23 mouse cellular contexts compared by ENCODE assay signal in genomic region chr14:19208507-19208906, GRCm38 (mm10).
A peak's percentile ranks its signal among the peaks of the same experiment; 100 is the strongest.
DNase-seq lines count a peak whose midpoint lies in the region; ATAC-seq and TF ChIP-seq lines count a peak whose summit lies in the region.
"Had no signal": no experiment of that assay in that cellular context is flagged by ENCODE, and none has a peak within 500 bp of the region (broad histone marks: within the 10 kb centered on the region; RNA-seq: fewer than 3 reads in every experiment).

No protein-coding gene starts in this region.

- no peaks in the 10 kb centered on the region for H3K79me2 ChIP-seq in MEL (ENCODE audit: control insufficient read depth, insufficient read depth, low read length, poor library complexity)

- no peak overlapping the region for H3K9ac ChIP-seq in MEL (ENCODE audit: control insufficient read depth, low read depth, low read length, poor library complexity, severe bottlenecking)
- H3K9ac ChIP-seq: forebrain, postnatal 0 days; midbrain, embryonic 15.5 days had no signal

- no peaks in the 10 kb centered on the region for H3K36me3 ChIP-seq in MEL (ENCODE audit: control insufficient read depth in 1 of 2, insufficient read depth in 2 of 2, low read length in 2 of 2)
- H3K36me3 ChIP-seq: G1E; heart, embryonic 10.5 days; midbrain, embryonic 15.5 days had no signal

- no peaks in the 10 kb centered on the region for H3K4me1 ChIP-seq in MEL (ENCODE audit: control insufficient read depth in 1 of 2, insufficient read depth in 2 of 2, low read length in 2 of 2)
- H3K4me1 ChIP-seq: midbrain, embryonic 15.5 days had no signal

- ATAC-seq in hematopoietic stem cell, adult 5-6 weeks (replicated peaks in 1 of 2; ENCODE audit: insufficient read depth in 1 of 2, low FRiP score in 2 of 2, low TSS enrichment in 1 of 2, low read depth in 1 of 2, poor library complexity in 2 of 2, severe bottlenecking in 2 of 2), result peak; percentile 71 to 88
- ATAC-seq in inflammation-experienced regulatory T-cells, adult 6 months, result no peak
- no peak for ATAC-seq in megakaryocyte-erythroid progenitor cell, adult 5-6 weeks (replicated peaks; ENCODE audit: low FRiP score, low TSS enrichment, poor library complexity, severe bottlenecking)
- ATAC-seq: forebrain, postnatal 0 days; hindbrain, embryonic 16.5 days; lung, postnatal 0 days; midbrain, embryonic 15.5 days had no signal

- peak; percentile 3 for DNase-seq in adrenal gland, adult 8-10 months
- DNase-seq in adrenal gland, postnatal 4 days (ENCODE audit: low spot score in 2 of 2), result no peak
- DNase-seq in MEL (ENCODE audit: low read depth, low spot score), result peak; percentile 75
- DNase-seq in kidney, postnatal 4 days, result peak; percentile 9 to 20
- no peak for DNase-seq in yolk sac, embryonic 10.5 days (ENCODE audit: low spot score)
- DNase-seq: cerebellum, adult 11 months; cerebellum, postnatal 14 days; embryo, embryonic 11 days; forebrain, postnatal 0 days; heart, postnatal 36 days; left cerebral cortex, postnatal 4 days; liver; spleen, adult 18-20 months had no signal

- peak; percentile 64 to 78 for TF ChIP-seq EP300 in MEL (IDR thresholded peaks at IDR 0.05; ENCODE audit: low read depth in 1 of 2, low read length in 2 of 2)

- no peak for TF ChIP-seq POLR2A in MEL (IDR thresholded peaks at IDR 0.05; ENCODE audit: control insufficient read depth in 1 of 2, insufficient read depth in 1 of 2, low read depth in 1 of 2, low read length in 2 of 2, poor library complexity in 1 of 2)

- no peaks in the 10 kb centered on the region for H3K9me3 ChIP-seq in MEL (replicated peaks; ENCODE audit: insufficient read depth, low read length)
- H3K9me3 ChIP-seq: G1E; heart, embryonic 10.5 days; megakaryocyte, embryonic 14.5 days had no signal

- no peak for TF ChIP-seq RAD21 in MEL (IDR thresholded peaks at IDR 0.05; ENCODE audit: low read depth, low read length)

- H3K27ac ChIP-seq in MEL (ENCODE audit: control insufficient read depth, low read depth, low read length), result no peak overlapping the region
- H3K27ac ChIP-seq: heart, embryonic 10.5 days; midbrain, embryonic 15.5 days had no signal

- no peak overlapping the region for H3K4me3 ChIP-seq in MEL (ENCODE audit: control insufficient read depth in 1 of 2, insufficient read depth in 1 of 2, low read depth in 2 of 2, low read length in 2 of 2)
- H3K4me3 ChIP-seq: heart, embryonic 10.5 days; megakaryocyte, embryonic 14.5 days; midbrain, embryonic 15.5 days; myocyte had no signal

- no peak for TF ChIP-seq CTCF in MEL (IDR thresholded peaks at IDR 0.05 in 2 of 3, conservative IDR thresholded peaks at IDR 0.05 in 1 of 3; ENCODE audit: control insufficient read depth in 1 of 3, insufficient read depth in 1 of 3, low read depth in 2 of 3, low read length in 3 of 3, poor library complexity in 1 of 3, severe bottlenecking in 1 of 3)

- no peaks in the 10 kb centered on the region for H3K27me3 ChIP-seq in MEL (ENCODE audit: control insufficient read depth in 1 of 2, insufficient read depth in 2 of 2, low read length in 2 of 2)
- H3K27me3 ChIP-seq: megakaryocyte, embryonic 14.5 days; midbrain, embryonic 15.5 days had no signal

TF ChIP-seq in MEL, 35 proteins besides CTCF, POLR2A, EP300 and RAD21:
- TF ChIP-seq JUND (IDR thresholded peaks at IDR 0.05; ENCODE audit: low read depth, low read length), result no peak
- TF ChIP-seq POLR2AphosphoS2 (IDR thresholded peaks at IDR 0.05; ENCODE audit: low read length), result no peak
- TF ChIP-seq BHLHE40 (IDR thresholded peaks at IDR 0.05; ENCODE audit: borderline replicate concordance, low read depth, low read length), result 0 out of 2 replicates have a peak, but pooled peaks have one; percentile 9
- peak; percentile 87 for TF ChIP-seq GATA1 (IDR thresholded peaks at IDR 0.05; ENCODE audit: low read depth, low read length)
- peak; percentile 68 for TF ChIP-seq TCF12 (IDR thresholded peaks at IDR 0.05; ENCODE audit: low read depth, low read length)
- TF ChIP-seq TBP (IDR thresholded peaks at IDR 0.05; ENCODE audit: low read depth, low read length), result no peak
- TF ChIP-seq SMC3 (IDR thresholded peaks at IDR 0.05; ENCODE audit: low read depth, low read length), result no peak
- 0 out of 2 replicates have a peak, but pooled peaks have one; percentile 32 for TF ChIP-seq ELF1 (IDR thresholded peaks at IDR 0.05; ENCODE audit: low read depth, low read length)
- no peak for TF ChIP-seq ZC3H11A (IDR thresholded peaks at IDR 0.05; ENCODE audit: low read depth, low read length)
- peak; percentile 48; the same call in 1 of the 2 replicates for TF ChIP-seq RCOR1 (IDR thresholded peaks at IDR 0.05; ENCODE audit: low read depth, low read length)

Comparison
In these comparisons a context has a peak if more than half of its experiments do, and no peak if none do; other contexts are left out.
1. DNase-seq: peak in adrenal gland, adult 8-10 months (single experiment), MEL (single experiment) and kidney, postnatal 4 days (2 of 2); none in adrenal gland, postnatal 4 days (0 of 2) and yolk sac, embryonic 10.5 days (single experiment).
2. ATAC-seq: peak in hematopoietic stem cell, adult 5-6 weeks (2 of 2); none in inflammation-experienced regulatory T-cells, adult 6 months (single experiment) and megakaryocyte-erythroid progenitor cell, adult 5-6 weeks (single experiment).